Mouse (Mus musculus): ENCODE results near the gene Med23. TPM values are rescaled to one million over a fixed set of nuclear protein-coding genes. Genes with fewer than 3 reads are reported as not detected.

Med23 gene
- polyA plus RNA-seq (2012; rRNA removed) = 14.2 and 15.8 TPM in 2 replicates

GRCm38 (mm10) chr10:24869760-24870290, at the start of gene Med23:
Med23 (plus strand) TSS chr10:24869986.
- Histone ChIP-seq H3K27ac (ENCODE audit: insufficient read depth, low read depth, low read length) (no peak within 1 kb of the TSS; the same call in 1 of the 2 replicates), H3K36me3 (ENCODE audit: control insufficient read depth, insufficient read depth, low read length) (no peaks in the 10 kb centered on the region), H3K27me3 (replicated peaks; ENCODE audit: control insufficient read depth, insufficient read depth, low read length) (no peaks in the 10 kb centered on the region), H3K4me1 (ENCODE audit: control insufficient read depth, insufficient read depth, low read length) (no peaks in the 10 kb centered on the region), H3K4me3 (ENCODE audit: insufficient read depth, low read depth, low read length) (peak within 1 kb of the TSS; percentile 82)
- TF ChIP-seq POLR2A (IDR thresholded peaks at IDR 0.05; ENCODE audit: low read depth, low read length) (no peak), CTCF (conservative IDR thresholded peaks at IDR 0.05; ENCODE audit: insufficient read depth, insufficient read length, low read depth, low read length) (peak; percentile 91)
- DNase-seq = peak; percentile 99
- under 1% methylated on average over 35 of the region's 36 CpGs for WGBS

GRCm38 (mm10) chr10:24821990-24822676, 47.7 kb upstream of the Med23 start:
- Histone ChIP-seq H3K27me3 (replicated peaks; ENCODE audit: control insufficient read depth, insufficient read depth, low read length) (no peaks in the 10 kb centered on the region), H3K36me3 (ENCODE audit: control insufficient read depth, insufficient read depth, low read length) (peaks cover 2% of the 10 kb centered on the region; the same call in 1 of the 2 replicates), H3K4me3 (ENCODE audit: insufficient read depth, low read depth, low read length) (no peak overlapping the region), H3K27ac (ENCODE audit: insufficient read depth, low read depth, low read length) (no peak overlapping the region), H3K4me1 (ENCODE audit: control insufficient read depth, insufficient read depth, low read length) (no peaks in the 10 kb centered on the region; the same call in 1 of the 2 replicates)
- TF ChIP-seq CTCF (conservative IDR thresholded peaks at IDR 0.05; ENCODE audit: insufficient read depth, insufficient read length, low read depth, low read length) (no peak), POLR2A (IDR thresholded peaks at IDR 0.05; ENCODE audit: low read depth, low read length) (no peak)
- WGBS = 69% methylated on average over 4 of the region's 4 CpGs
- DNase-seq = no peak

GRCm38 (mm10) chr10:24822842-24823241, 46.9 kb upstream of the Med23 start:
- no peaks in the 10 kb centered on the region for H3K27me3 ChIP-seq (replicated peaks; ENCODE audit: control insufficient read depth, insufficient read depth, low read length)
- no peaks in the 10 kb centered on the region; the same call in 1 of the 2 replicates for H3K4me1 ChIP-seq (ENCODE audit: control insufficient read depth, insufficient read depth, low read length)
- H3K4me3 ChIP-seq (ENCODE audit: insufficient read depth, low read depth, low read length) = no peak overlapping the region
- no peak for DNase-seq
- TF ChIP-seq CTCF (conservative IDR thresholded peaks at IDR 0.05; ENCODE audit: insufficient read depth, insufficient read length, low read depth, low read length) (no peak), POLR2A (IDR thresholded peaks at IDR 0.05; ENCODE audit: low read depth, low read length) (no peak)
- WGBS = 63% methylated on average over 1 of the region's 1 CpGs
- peaks cover 2% of the 10 kb centered on the region; the same call in 1 of the 2 replicates for H3K36me3 ChIP-seq (ENCODE audit: control insufficient read depth, insufficient read depth, low read length)
- no peak overlapping the region for H3K27ac ChIP-seq (ENCODE audit: insufficient read depth, low read depth, low read length)

- Histone ChIP-seq H3K27ac (ENCODE audit: insufficient read depth, low read depth, low read length) (no peak overlapping the region), H3K27me3 (replicated peaks; ENCODE audit: control insufficient read depth, insufficient read depth, low read length) (no peaks in the 10 kb centered on the region), H3K4me1 (ENCODE audit: control insufficient read depth, insufficient read depth, low read length) (no peaks in the 10 kb centered on the region; the same call in 1 of the 2 replicates), H3K36me3 (ENCODE audit: control insufficient read depth, insufficient read depth, low read length) (peaks cover 2% of the 10 kb centered on the region; the same call in 1 of the 2 replicates), H3K4me3 (ENCODE audit: insufficient read depth, low read depth, low read length) (no peak overlapping the region)
- no peak for DNase-seq
- no peak for TF ChIP-seq CTCF (conservative IDR thresholded peaks at IDR 0.05; ENCODE audit: insufficient read depth, insufficient read length, low read depth, low read length)
- no peak for TF ChIP-seq POLR2A (IDR thresholded peaks at IDR 0.05; ENCODE audit: low read depth, low read length)
- 59% methylated on average over 1 of the region's 1 CpGs for WGBS
Measured at GRCm38 (mm10) chr10:24823265-24823664, 46.5 kb upstream of the Med23 start.

- no peak for TF ChIP-seq POLR2A (IDR thresholded peaks at IDR 0.05; ENCODE audit: low read depth, low read length)
- no peak for TF ChIP-seq CTCF (conservative IDR thresholded peaks at IDR 0.05; ENCODE audit: insufficient read depth, insufficient read length, low read depth, low read length)
- WGBS = 54% methylated on average over 16 of the region's 16 CpGs
- H3K36me3 ChIP-seq (ENCODE audit: control insufficient read depth, insufficient read depth, low read length) = peaks cover 2% of the 10 kb centered on the region; the same call in 1 of the 2 replicates
- H3K4me3 ChIP-seq (ENCODE audit: insufficient read depth, low read depth, low read length) = no peak overlapping the region; the same call in 1 of the 2 replicates
- DNase-seq = no peak
- H3K27ac ChIP-seq (ENCODE audit: insufficient read depth, low read depth, low read length) = no peak overlapping the region
- no peaks in the 10 kb centered on the region; the same call in 1 of the 2 replicates for H3K4me1 ChIP-seq (ENCODE audit: control insufficient read depth, insufficient read depth, low read length)
- H3K27me3 ChIP-seq (replicated peaks; ENCODE audit: control insufficient read depth, insufficient read depth, low read length) = no peaks in the 10 kb centered on the region
Measured at GRCm38 (mm10) chr10:24823697-24824535, 45.9 kb upstream of the Med23 start.

- Histone ChIP-seq H3K4me3 (ENCODE audit: insufficient read depth, low read depth, low read length) (no peak overlapping the region), H3K4me1 (ENCODE audit: control insufficient read depth, insufficient read depth, low read length) (no peaks in the 10 kb centered on the region; the same call in 1 of the 2 replicates), H3K27ac (ENCODE audit: insufficient read depth, low read depth, low read length) (no peak overlapping the region), H3K27me3 (replicated peaks; ENCODE audit: control insufficient read depth, insufficient read depth, low read length) (no peaks in the 10 kb centered on the region), H3K36me3 (ENCODE audit: control insufficient read depth, insufficient read depth, low read length) (peaks cover 2% of the 10 kb centered on the region; the same call in 1 of the 2 replicates)
- WGBS = 73% methylated on average over 8 of the region's 8 CpGs
- no peak for DNase-seq
- TF ChIP-seq POLR2A (IDR thresholded peaks at IDR 0.05; ENCODE audit: low read depth, low read length) = no peak
- TF ChIP-seq CTCF (conservative IDR thresholded peaks at IDR 0.05; ENCODE audit: insufficient read depth, insufficient read length, low read depth, low read length) = no peak
Measured at GRCm38 (mm10) chr10:24824621-24825020, 45.2 kb upstream of the Med23 start.

All from kidney, adult 2 months (tissue).